Comparison of ENCODE assay signal across 8 mouse cellular contexts in genomic region chr4:109665982-109666460, GRCm38 (mm10). TPM values are rescaled to one million over a fixed set of nuclear protein-coding genes. Genes with fewer than 3 reads are reported as not detected.
DNase-seq lines count a peak whose midpoint lies in the region; ATAC-seq and TF ChIP-seq lines count a peak whose summit lies in the region.

No protein-coding gene starts in this region.

- under 1% methylated on average over 44 of the region's 49 CpGs for WGBS in hindbrain, embryonic 14.5 days

- peaks cover 53% of the 10 kb centered on the region for H3K27me3 ChIP-seq in hindbrain, embryonic 14.5 days (ENCODE audit: control insufficient read depth, insufficient read depth, low read length)

- intact Hi-C loops in gastrocnemius, adult 2 months (cut with DNase I): loop anchor here (1.0 to 5.0 kb wide), 2 partner anchors 10 to 189 kb away; partner anchors contain the start of gene Faf1
- intact Hi-C loops in left cerebral cortex, postnatal 10 days (cut with DNase I): no loop called here

- peak overlapping the region; percentile 100 for H3K27ac ChIP-seq in gastrocnemius, adult 2 months
- H3K27ac ChIP-seq in hindbrain, embryonic 14.5 days: no peak overlapping the region

- TF ChIP-seq CTCF in gastrocnemius, adult 2 months (IDR thresholded peaks at IDR 0.05): no peak

- H3K36me3 ChIP-seq in hindbrain, embryonic 14.5 days (replicated peaks; ENCODE audit: control insufficient read depth, insufficient read depth): no peaks in the 10 kb centered on the region

- peak; percentile 43 to 61 for DNase-seq in spleen, adult 18-20 months
- no peak for DNase-seq in spleen, adult 12 weeks (ENCODE audit: low spot score)
- peak; percentile 79 to 82 for DNase-seq in cerebellum, postnatal 14 days
- peak; percentile 89 for DNase-seq in gastrocnemius, adult 2 months
- peak; percentile 27 for DNase-seq in hindbrain, embryonic 14.5 days (ENCODE audit: low spot score)
- DNase-seq in left cerebral cortex, postnatal 10 days (ENCODE audit: extremely low spot score in 1 of 2, low spot score in 2 of 2): peak; percentile 40 to 73
- peak; percentile 56 for DNase-seq in right cerebral cortex, postnatal 4 days

- peak overlapping the region; percentile 71 for H3K4me2 ChIP-seq in hindbrain, embryonic 14.5 days (replicated peaks)

- no peaks in the 10 kb centered on the region for H3K9me3 ChIP-seq in hindbrain, embryonic 14.5 days (ENCODE audit: control insufficient read depth, low read length)

- H3K9ac ChIP-seq in hindbrain, embryonic 14.5 days: peak overlapping the region; percentile 66

- ATAC-seq in hindbrain, embryonic 14.5 days (ENCODE audit: low FRiP score): peak; percentile 54; the same call in 1 of the 2 replicates
- ATAC-seq in megakaryocyte, adult 5-6 weeks (ENCODE audit: poor library complexity, severe bottlenecking): peak; percentile 49

- peaks cover 21% of the 10 kb centered on the region; the same call in 1 of the 2 replicates for H3K4me1 ChIP-seq in hindbrain, embryonic 14.5 days (replicated peaks; ENCODE audit: control insufficient read depth, insufficient read depth, low read length)

- H3K4me3 ChIP-seq in gastrocnemius, adult 2 months: peak overlapping the region; percentile 97
- H3K4me3 ChIP-seq in hindbrain, embryonic 14.5 days (replicated peaks; ENCODE audit: low read length): peak overlapping the region; percentile 48

RNA-seq across cellular contexts. Expression of gene Cdkn2c, which starts 1.0 kb away (rescaled TPM):
- total RNA-seq in gastrocnemius, adult 2 months (2021): 10 to 100 TPM in 1 of 2 experiments, 1 to 10 TPM in 1; 8.2 to 14.0 TPM
- polyA plus RNA-seq in hindbrain, embryonic 14.5 days (2014; fragmentation: Nextera tagmentation; extraction: Ambion mirVana): 2.8 and 3.7 TPM in 2 replicates
- 1 to 10 TPM; 5.3 to 5.9 TPM for total RNA-seq in left cerebral cortex, postnatal 10 days (2021)
- total RNA-seq in megakaryocyte, adult 5-6 weeks (2015): 97.2 and 122 TPM in 2 replicates
- total RNA-seq in megakaryocyte, adult 5-6 weeks (2017): 93.9 and 102 TPM in 2 replicates

RNA-seq across cellular contexts. Expression of gene Faf1, which starts 10.4 kb away (rescaled TPM):
- total RNA-seq in gastrocnemius, adult 2 months (2021): 10 to 100 TPM; 40.7 to 45.6 TPM
- polyA plus RNA-seq in hindbrain, embryonic 14.5 days (2014; fragmentation: Nextera tagmentation; extraction: Ambion mirVana): 47.1 and 50.7 TPM in 2 replicates
- 10 to 100 TPM; 31.8 to 34.3 TPM for total RNA-seq in left cerebral cortex, postnatal 10 days (2021)
- total RNA-seq in megakaryocyte, adult 5-6 weeks (2015): 34.5 and 35.8 TPM in 2 replicates
- 40.9 and 42.0 TPM in 2 replicates for total RNA-seq in megakaryocyte, adult 5-6 weeks (2017)

Comparison
In these comparisons a context has a peak if more than half of its experiments do, and no peak if none do; other contexts are left out.
1. RNA of gene Cdkn2c, which starts 1.0 kb away (total RNA-seq): 93.9 to 122 TPM in megakaryocyte, adult 5-6 weeks; 8.2 to 14.0 TPM in gastrocnemius, adult 2 months and 5.3 to 5.9 TPM in left cerebral cortex, postnatal 10 days; every median in the first group is over 4 times any median in the second.